Mouse (Mus musculus): ENCODE measurements around the gene Zmiz1. TPM values are rescaled to one million over a fixed set of nuclear protein-coding genes. Genes with fewer than 3 reads are reported as not detected.

Zmiz1 gene
- polyA plus RNA-seq, 1 experiment = 25.6 TPM

- WGBS = 80% methylated on average over 9 of the region's 9 CpGs
- no peak for DNase-seq (ENCODE audit: low read depth, low spot score)
Observed at GRCm38 (mm10) chr14:25645717-25646116, 186.7 kb downstream of the Zmiz1 start.

DNA sequence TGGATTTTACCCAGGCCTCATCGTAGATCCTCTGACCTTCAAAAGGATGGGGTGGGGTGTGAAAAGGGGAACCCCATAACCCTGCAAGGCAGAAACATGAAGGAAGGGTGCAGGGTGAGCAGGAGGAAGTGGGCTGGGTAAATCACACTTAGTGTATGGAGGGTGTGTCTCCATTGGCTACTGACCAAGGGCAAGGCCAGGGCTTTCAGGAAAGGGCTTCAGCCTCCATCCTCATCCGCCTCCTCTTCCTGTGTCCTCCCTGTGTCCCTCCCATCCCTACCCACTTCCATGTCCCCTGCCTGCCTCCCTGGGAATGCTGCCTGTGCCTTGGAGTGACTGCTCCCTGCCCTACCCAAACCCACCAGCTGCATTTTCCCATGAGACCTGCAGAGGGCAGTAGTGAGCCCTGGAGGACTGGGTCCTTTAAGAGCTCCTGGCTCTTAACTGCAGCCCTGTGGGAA is 187.2 kb downstream of the Zmiz1 start:
- DNase-seq (ENCODE audit: low read depth, low spot score) = peak; percentile 38
- WGBS = 15% methylated on average over 2 of the region's 2 CpGs

DNA sequence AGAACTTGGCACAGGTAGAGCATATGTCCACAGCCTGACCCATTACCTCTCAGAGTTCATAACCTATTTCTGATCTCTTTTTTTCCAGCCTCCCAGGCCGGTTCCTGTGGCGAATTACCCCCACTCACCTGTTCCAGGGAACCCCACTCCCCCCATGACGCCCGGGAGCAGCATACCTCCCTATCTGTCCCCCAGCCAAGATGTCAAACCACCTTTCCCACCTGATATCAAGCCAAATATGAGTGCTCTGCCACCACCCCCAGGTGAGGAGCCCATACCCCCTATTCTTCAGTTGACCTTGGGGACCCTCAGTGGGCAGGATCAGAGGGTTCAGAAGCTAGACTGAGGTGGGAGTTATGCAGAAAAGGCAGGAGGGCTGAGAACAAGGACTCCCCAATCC is 192.1 kb downstream of the Zmiz1 start:
- 96% methylated on average over 4 of the region's 4 CpGs for WGBS

GRCm38 (mm10) chr14:25651905-25652304 is 192.9 kb downstream of the Zmiz1 start:
- no peak for DNase-seq (ENCODE audit: low read depth, low spot score)
- WGBS = 91% methylated on average over 9 of the region's 9 CpGs

More for the DNA sequence above, 192.1 kb downstream of the Zmiz1 start:
- no peak for DNase-seq (ENCODE audit: low read depth, low spot score)

DNA sequence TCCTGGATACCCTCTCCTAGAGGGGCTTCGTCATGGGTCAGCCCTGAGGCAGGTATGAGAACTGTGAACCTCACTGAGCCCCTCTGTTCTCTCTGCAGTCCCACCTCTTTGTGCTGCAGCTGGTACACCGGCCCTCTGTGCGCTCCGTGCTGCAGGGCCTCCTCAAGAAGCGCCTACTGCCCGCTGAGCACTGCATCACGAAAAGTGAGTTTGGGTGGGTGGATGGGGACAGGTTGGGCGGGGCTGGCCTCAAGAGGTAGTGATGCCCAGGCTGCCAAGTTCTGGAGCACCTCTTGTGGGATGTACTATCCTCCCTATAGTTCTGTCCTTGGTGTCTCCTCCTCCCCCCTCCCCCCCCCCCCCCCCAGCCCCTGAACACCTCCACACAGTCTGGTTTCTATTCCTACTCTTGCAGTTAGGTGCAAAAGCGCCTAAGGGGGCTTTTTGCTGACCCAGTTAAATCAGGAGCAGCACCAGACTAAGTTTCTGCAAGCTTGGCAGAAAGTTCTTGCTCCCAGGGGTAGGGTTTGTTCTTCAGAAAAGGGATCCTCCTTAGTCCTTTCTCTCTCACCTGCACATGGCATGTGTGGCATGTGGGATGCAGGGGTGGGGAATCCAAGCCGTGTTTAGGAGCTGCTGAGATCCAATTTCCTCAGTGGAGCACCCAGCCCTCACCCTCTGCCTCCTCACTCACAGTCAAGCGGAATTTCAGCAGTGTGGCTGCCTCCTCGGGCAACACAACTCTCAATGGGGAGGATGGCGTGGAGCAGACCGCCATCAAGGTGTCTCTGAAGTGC is 195.6 kb downstream of the Zmiz1 start:
- DNase-seq (ENCODE audit: low read depth, low spot score) = no peak
- 93% methylated on average over 14 of the region's 14 CpGs for WGBS

- 60% methylated on average over 11 of the region's 11 CpGs for WGBS
- no peak for DNase-seq (ENCODE audit: low read depth, low spot score)
Observed at GRCm38 (mm10) chr14:25660661-25661060, 201.7 kb downstream of the Zmiz1 start.

- no peak for DNase-seq (ENCODE audit: low read depth, low spot score)
- 84% methylated on average over 17 of the region's 17 CpGs for WGBS
Observed at GRCm38 (mm10) chr14:25661185-25661920, 202.4 kb downstream of the Zmiz1 start.

- 78% methylated on average over 7 of the region's 7 CpGs for WGBS
- no peak for DNase-seq (ENCODE audit: low read depth, low spot score)
Observed at GRCm38 (mm10) chr14:25663649-25664309, 204.8 kb downstream of the Zmiz1 start.

DNA sequence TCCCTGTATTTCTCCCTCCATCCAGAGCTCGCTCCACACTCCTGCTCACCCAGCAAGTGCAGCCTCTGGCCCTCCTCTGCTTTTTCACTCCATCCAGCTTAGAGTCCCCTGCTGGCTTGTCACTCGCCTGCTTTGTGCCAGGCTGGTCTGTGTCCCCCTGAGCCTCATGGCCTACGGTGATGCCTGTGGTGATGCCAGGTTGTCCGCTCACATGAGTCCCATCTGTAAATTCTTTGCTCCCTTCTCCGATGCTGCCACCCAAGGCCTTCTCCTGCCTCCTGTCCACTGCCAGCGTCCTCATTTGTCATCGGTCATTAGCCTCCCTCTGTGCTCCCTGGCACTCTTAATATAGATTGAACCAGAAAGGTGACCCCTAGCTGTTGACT is 205.3 kb downstream of the Zmiz1 start:
- no peak for DNase-seq (ENCODE audit: low read depth, low spot score)
- 85% methylated on average over 7 of the region's 7 CpGs for WGBS

GRCm38 (mm10) chr14:25665314-25665970 is 206.5 kb downstream of the Zmiz1 start:
- WGBS = 89% methylated on average over 19 of the region's 19 CpGs

GRCm38 (mm10) chr14:25666668-25667376 is 207.8 kb downstream of the Zmiz1 start:
- DNase-seq (ENCODE audit: low read depth, low spot score) = no peak
- 76% methylated on average over 2 of the region's 2 CpGs for WGBS

More at GRCm38 (mm10) chr14:25665314-25665970, 206.5 kb downstream of the Zmiz1 start:
- no peak for DNase-seq (ENCODE audit: low read depth, low spot score)

DNA sequence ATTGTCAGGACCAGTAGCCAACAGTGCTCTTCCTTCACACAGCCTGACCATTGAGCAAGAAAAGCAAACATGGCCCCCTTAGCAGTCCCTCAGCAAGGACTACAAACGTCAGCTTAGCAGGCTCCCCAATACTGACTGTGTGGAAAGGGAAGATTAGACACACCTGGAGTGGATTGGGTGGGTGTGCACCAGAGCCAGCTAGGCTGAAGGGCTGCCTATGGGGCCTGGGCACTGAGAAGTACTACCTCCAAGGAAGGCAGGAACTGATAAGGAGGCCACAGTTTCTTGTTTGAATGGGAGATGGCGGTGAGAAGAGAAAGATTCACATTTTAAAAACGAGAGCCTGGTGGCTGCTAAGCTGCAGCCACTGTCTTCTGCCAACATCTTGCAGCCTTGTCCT is 208.6 kb downstream of the Zmiz1 start:
- 69% methylated on average over 3 of the region's 3 CpGs for WGBS
- no peak for DNase-seq (ENCODE audit: low read depth, low spot score)

DNA sequence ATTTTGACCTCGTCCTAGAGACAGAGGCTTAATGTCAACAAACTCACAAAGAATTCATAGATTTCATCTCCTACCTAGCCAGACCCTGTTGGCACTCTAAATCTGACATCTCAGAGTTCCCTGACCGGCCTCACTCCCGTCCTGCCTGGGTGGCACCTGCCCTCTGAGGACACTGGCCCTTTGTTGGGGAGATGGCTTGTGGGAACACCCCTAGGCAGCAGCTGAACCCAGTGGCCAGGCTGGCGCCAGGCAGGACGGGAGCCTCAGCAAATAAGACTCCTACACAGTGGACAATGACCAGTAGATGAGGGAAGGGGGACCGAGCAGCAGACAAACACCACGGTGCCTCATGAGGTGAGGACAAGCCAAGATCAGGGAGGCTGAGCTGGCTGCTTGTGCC is 220.6 kb downstream of the Zmiz1 start:
- 65% methylated on average over 7 of the region's 7 CpGs for WGBS
- no peak for DNase-seq (ENCODE audit: low read depth, low spot score)

DNA sequence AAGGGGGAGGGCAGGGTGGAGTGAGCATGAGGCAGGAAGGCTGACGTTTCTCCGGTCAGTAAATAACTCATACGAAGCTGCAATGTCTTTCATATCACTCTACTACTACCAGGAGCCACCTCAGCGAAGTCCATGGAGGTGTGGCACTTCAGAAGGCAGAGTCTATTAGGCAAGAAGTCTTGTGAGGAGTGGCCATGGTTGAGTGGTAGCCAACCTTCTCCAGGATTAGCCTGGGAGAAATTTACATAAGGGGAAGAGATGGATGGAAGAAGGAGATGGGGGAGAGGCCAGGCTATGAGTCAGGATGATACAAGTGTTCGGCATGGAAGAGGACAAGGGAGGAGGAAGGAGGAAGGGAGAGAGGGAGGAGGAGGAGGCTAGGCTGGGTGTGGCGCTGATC is 223.0 kb downstream of the Zmiz1 start:
- WGBS = 31% methylated on average over 6 of the region's 6 CpGs

DNA sequence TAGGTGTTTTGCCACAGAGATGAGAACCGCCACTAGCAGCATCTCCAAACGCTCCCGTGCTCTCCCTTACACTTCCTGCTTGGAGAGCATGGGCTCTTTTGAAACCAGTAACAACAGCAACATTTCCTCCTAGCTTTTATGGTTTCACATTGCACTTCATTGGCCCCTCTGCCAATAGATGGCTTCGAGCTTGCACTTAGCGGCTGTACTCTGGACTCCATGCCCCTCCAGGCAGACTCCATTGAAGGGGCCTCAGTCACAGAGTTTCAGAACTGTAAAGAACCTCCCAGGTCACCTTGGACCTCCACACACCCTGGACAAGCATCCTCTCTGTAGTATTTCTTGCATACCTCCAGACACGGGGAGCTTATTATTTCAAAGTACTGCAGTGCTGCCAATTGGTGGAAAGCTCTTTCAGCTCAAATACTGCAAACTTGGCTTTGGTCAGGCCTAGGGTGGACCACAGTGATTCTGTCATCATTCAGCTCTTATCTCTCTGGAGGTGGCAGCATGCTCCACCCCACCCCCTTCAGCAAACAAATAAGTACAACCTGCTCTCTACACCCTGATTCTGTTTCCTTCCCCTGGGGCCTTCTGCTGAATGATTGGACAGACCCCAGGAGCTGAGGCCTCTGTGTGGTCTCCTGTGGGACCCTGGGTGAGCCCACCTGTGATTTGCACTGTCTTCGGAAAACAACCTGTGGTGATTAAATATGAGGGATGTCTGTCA is 227.4 kb downstream of the Zmiz1 start:
- no peak for DNase-seq (ENCODE audit: low read depth, low spot score)
- WGBS = 19% methylated on average over 7 of the region's 7 CpGs

More for the DNA sequence above, 223.0 kb downstream of the Zmiz1 start:
- DNase-seq (ENCODE audit: low read depth, low spot score) = no peak

DNA sequence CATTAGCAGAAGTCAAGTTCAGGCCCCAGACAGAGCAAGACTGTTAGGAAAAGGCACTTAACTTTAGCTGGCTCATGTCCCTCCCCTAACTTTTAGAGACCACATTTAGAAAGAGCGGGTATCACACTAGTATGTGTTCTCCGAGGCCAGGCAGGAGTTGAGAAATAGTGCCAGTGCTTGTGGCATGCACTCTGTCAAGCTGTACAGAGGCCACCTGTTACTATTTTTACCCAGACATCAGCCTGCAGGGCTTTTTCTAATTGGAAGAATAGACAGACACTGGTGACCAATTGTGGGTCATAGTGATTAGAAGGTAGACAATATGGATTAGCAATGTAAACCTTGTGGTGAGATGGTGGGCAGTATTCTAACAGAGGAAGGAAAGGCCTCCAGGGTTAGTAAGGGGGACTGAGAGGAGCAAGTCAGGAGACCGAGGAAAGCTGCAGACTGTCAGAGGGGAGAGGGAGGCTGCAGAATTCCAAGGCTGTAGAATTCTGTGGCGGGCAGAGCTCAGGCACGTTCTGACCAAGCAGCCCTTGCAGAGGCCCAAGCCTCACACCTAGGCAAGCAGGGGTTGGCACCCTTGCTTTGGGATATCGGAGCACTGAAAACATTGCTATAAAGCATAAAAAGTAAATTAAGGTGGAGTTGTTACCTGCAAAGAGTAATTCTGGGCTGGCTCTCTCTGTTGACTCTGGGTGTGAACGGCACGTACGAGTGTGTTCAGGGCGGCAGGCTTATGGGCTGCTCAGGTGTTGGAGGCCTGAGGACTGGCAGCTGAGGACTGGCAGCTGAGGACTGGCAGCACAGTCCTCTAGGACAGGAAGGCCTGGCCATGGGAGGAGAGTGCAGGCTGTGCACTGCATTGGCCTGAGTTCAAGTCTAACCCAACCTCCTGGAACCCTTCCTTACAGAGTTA is 228.3 kb downstream of the Zmiz1 start:
- DNase-seq (ENCODE audit: low read depth, low spot score) = no peak
- 28% methylated on average over 10 of the region's 10 CpGs for WGBS

- WGBS = 24% methylated on average over 6 of the region's 6 CpGs
- DNase-seq (ENCODE audit: low read depth, low spot score) = no peak
Observed at GRCm38 (mm10) chr14:25693271-25693887, 234.4 kb downstream of the Zmiz1 start.

All from large intestine, adult 2 months (tissue).